Mouse (Mus musculus): ENCODE results near the gene Nudt14. TPM values are rescaled to one million over a fixed set of nuclear protein-coding genes. Genes with fewer than 3 reads are reported as not detected.

The Nudt14 gene
- polyA plus RNA-seq, 1 experiment from 2014 or later = 88.1 TPM

DNA sequence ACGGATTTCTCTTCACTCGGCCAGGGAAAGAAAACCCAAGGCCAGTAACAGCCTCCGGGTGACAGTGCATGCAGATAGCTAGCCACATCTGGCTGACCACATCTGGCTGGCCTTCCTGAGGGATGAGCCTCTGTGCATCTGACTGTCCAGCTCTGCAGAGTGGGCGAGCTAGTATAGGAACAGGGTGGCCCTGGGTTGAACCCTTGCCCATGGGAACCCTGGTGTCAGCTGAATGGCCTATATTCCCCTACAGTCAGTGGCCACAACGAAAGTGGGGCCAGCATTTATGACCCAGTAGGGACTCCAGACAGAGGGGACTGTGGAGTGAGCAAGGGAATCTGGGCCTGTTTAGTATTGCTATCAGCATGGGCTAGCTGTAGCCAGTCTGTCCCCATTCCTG is 36.9 kb downstream of the Nudt14 start:
- H3K4me3 ChIP-seq (replicated peaks) = no peak overlapping the region
- H3K9me3 ChIP-seq = no peaks in the 10 kb centered on the region
- no peak for ATAC-seq (ENCODE audit: insufficient read depth, low FRiP score, low read depth)
- no peak overlapping the region for H3K9ac ChIP-seq
- no peaks in the 10 kb centered on the region for H3K36me3 ChIP-seq
- no peaks in the 10 kb centered on the region for H3K4me1 ChIP-seq
- H3K27ac ChIP-seq = no peak overlapping the region
- WGBS = 84% methylated on average over 5 of the region's 5 CpGs
- H3K4me2 ChIP-seq = no peak overlapping the region
- H3K27me3 ChIP-seq (replicated peaks) = no peaks in the 10 kb centered on the region

DNA sequence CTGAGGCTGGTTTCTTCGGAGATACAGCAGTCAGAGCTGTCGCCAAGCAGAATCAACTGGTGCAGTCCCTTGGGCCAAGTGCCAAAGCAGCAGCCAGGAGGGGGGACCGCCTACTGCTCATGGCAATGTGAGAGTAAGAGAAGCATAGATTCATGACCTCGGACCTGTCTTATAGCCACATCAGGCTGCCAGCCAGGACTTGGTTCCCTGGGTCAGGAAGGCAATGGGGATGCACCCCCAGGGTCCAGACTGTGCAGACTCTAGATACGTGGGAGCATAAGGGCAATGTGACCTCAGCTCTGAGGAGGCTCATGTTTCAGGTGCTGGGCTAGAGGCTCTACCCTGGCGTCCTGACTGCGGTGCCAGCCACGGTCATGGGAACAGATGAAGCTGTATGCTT is 38.0 kb downstream of the Nudt14 start:
- Histone ChIP-seq H3K4me1 (no peaks in the 10 kb centered on the region), H3K9me3 (no peaks in the 10 kb centered on the region), H3K27ac (no peak overlapping the region), H3K27me3 (replicated peaks) (no peaks in the 10 kb centered on the region), H3K4me2 (no peak overlapping the region), H3K4me3 (replicated peaks) (no peak overlapping the region), H3K36me3 (no peaks in the 10 kb centered on the region), H3K9ac (no peak overlapping the region)
- WGBS = 65% methylated on average over 8 of the region's 8 CpGs
- no peak for ATAC-seq (ENCODE audit: insufficient read depth, low FRiP score, low read depth)

DNA sequence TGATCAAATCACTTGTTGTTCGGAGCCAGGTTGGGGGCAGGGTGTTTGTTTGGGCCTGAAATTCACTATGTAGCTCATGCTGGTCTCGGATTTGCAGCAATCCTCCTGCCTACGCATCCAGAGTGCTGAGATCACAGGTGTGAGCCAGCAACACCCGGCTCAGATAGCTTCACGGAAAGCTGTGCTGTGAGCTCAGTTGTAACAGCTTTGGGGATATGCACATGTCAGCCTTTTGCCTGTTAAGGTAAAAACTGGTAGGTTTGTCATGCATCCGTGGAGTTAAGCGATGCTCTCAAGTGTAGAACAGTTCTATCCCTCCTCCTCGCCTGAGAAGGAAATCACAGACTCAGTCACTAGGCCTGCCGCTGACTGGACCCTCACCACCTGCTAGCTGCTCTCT is 41.3 kb downstream of the Nudt14 start:
- no peak for ATAC-seq (ENCODE audit: insufficient read depth, low FRiP score, low read depth)
- Histone ChIP-seq H3K27ac (no peak overlapping the region), H3K4me2 (no peak overlapping the region), H3K27me3 (replicated peaks) (no peaks in the 10 kb centered on the region), H3K36me3 (no peaks in the 10 kb centered on the region), H3K4me3 (replicated peaks) (no peak overlapping the region), H3K9ac (no peak overlapping the region), H3K4me1 (0 out of 2 replicates have a peak, but pooled peaks cover 6% of the 10 kb centered on the region), H3K9me3 (no peaks in the 10 kb centered on the region)
- 80% methylated on average over 9 of the region's 9 CpGs for WGBS

DNA sequence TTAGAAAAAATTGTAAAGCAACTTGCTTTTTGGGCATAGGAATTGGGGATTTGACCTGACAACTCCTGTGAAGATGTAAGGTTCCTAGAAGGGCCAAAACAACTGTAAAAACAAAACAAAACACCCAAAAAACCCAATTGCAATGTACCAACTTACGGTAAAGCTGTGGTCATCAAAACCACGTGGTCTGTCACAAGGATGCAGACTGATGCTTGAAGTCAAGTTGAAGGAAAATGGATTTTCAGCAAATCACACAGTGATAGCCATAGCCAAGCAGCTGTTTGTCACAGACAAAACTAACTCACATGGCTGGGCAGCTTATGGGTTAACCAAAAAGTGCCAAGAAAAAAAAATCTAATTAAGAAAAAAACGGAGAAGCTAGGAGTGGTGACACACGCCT is 43.0 kb downstream of the Nudt14 start:
- Histone ChIP-seq H3K36me3 (no peaks in the 10 kb centered on the region), H3K27ac (no peak overlapping the region), H3K27me3 (replicated peaks) (no peaks in the 10 kb centered on the region), H3K4me3 (replicated peaks) (no peak overlapping the region), H3K4me2 (no peak overlapping the region), H3K4me1 (0 out of 2 replicates have a peak, but pooled peaks cover 8% of the 10 kb centered on the region), H3K9ac (no peak overlapping the region), H3K9me3 (no peaks in the 10 kb centered on the region)
- WGBS = 49% methylated on average over 4 of the region's 4 CpGs
- no peak for ATAC-seq (ENCODE audit: insufficient read depth, low FRiP score, low read depth)

GRCm38 (mm10) chr12:112898351-112898750 is 43.6 kb downstream of the Nudt14 start:
- Histone ChIP-seq H3K9ac (no peak overlapping the region), H3K36me3 (no peaks in the 10 kb centered on the region), H3K27me3 (replicated peaks) (no peaks in the 10 kb centered on the region), H3K27ac (no peak overlapping the region), H3K4me1 (0 out of 2 replicates have a peak, but pooled peaks cover 9% of the 10 kb centered on the region), H3K4me2 (no peak overlapping the region), H3K4me3 (replicated peaks) (no peak overlapping the region), H3K9me3 (no peaks in the 10 kb centered on the region)
- no peak for ATAC-seq (ENCODE audit: insufficient read depth, low FRiP score, low read depth)
- 65% methylated on average over 12 of the region's 12 CpGs for WGBS

DNA sequence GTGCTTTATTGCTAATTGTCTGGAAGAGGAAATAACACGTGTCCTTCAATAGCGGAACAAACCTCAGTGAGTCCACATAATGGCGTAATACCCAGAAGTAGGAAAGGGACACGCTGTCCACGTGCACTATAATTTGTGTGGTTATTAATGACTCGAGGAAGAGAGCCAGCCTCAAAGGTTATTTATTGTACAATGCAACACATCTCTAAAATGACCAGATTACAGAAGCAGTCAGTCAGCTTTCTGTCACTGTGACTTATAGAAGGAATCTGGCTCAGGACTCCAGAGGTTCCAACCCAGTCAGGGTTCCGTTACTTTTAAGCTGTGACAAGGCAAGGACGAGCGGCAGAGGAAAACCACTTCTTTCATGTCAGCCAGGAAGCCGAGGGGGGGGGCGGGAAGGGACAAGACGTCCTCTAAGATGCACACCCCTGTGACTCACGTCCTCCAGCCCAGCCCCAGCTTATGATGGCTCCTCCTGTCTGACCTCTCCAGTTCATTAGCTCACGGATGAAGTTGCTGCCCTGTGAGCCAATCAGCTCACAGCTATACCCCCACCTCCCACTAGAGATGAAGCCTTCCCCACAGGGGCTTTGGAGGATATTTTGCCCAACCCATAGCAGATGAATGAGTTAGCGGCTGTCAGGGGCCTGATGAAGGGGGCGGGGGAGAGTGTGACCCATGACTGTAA is 44.3 kb downstream of the Nudt14 start:
- Histone ChIP-seq H3K4me1 (0 out of 2 replicates have a peak, but pooled peaks cover 9% of the 10 kb centered on the region), H3K9me3 (no peaks in the 10 kb centered on the region), H3K27ac (no peak overlapping the region), H3K4me2 (peak overlapping the region; percentile 21), H3K27me3 (replicated peaks) (no peaks in the 10 kb centered on the region), H3K4me3 (replicated peaks) (no peak overlapping the region), H3K36me3 (no peaks in the 10 kb centered on the region), H3K9ac (no peak overlapping the region)
- peak; percentile 53; the same call in 1 of the 2 replicates for ATAC-seq (ENCODE audit: insufficient read depth, low FRiP score, low read depth)
- WGBS = 21% methylated on average over 15 of the region's 16 CpGs

DNA sequence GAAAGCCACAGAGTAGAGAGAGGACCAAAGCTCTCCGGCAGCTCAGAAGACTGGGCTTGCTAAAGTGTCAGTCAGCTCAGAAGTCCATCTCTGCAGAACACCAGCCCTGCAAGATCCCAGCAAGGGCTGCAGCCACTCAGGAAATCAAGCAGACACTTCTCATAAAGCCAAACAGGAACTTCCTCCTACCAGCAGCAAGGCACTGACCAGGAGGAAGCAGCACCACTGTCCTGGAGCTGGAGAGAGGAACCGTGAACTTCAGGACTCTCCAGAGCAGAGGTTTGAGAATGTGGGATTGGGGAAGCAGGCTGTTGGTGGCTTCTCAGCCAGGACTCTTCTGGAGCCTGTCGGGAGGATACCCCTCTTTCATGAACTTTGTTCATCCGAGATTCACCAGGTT is 47.0 kb downstream of the Nudt14 start:
- no peak overlapping the region for H3K27ac ChIP-seq
- no peak overlapping the region for H3K9ac ChIP-seq
- no peaks in the 10 kb centered on the region for H3K9me3 ChIP-seq
- no peak for ATAC-seq (ENCODE audit: insufficient read depth, low FRiP score, low read depth)
- H3K4me3 ChIP-seq (replicated peaks) = no peak overlapping the region
- WGBS = 67% methylated on average over 4 of the region's 4 CpGs
- H3K27me3 ChIP-seq (replicated peaks) = no peaks in the 10 kb centered on the region
- no peak overlapping the region for H3K4me2 ChIP-seq
- 0 out of 2 replicates have a peak, but pooled peaks cover 9% of the 10 kb centered on the region for H3K4me1 ChIP-seq
- no peaks in the 10 kb centered on the region for H3K36me3 ChIP-seq

DNA sequence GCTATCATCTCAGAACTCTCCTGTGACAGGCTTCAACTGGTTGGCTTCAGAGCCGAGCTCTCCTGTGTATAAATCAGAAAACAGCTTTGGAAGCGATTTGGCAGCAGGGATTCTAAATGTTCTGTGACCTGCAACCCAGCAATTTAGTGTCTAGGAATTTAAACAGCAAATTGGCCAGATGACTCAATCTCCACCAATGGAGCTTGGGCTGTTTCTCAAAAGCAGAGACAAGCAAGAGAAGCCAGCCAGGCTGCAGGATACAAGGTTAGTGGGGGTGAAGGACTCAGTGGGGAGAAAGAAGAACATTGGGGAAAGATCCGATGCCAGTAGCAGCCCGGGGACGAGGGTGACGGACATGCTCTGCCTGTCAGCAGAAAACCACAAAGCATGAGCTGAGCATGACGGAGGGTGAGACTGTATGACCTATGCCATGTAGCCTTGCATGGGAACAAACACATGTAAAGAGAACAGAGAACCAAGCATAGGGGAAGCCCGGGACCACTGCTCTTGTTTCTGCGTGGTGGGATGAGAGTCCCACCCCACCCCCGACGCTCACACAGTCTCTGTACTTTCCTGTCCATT is 47.5 kb downstream of the Nudt14 start:
- no peak overlapping the region for H3K4me2 ChIP-seq
- H3K36me3 ChIP-seq = no peaks in the 10 kb centered on the region
- ATAC-seq (ENCODE audit: insufficient read depth, low FRiP score, low read depth) = no peak
- H3K27me3 ChIP-seq (replicated peaks) = no peaks in the 10 kb centered on the region
- no peak overlapping the region for H3K27ac ChIP-seq
- 0 out of 2 replicates have a peak, but pooled peaks cover 9% of the 10 kb centered on the region for H3K4me1 ChIP-seq
- no peaks in the 10 kb centered on the region for H3K9me3 ChIP-seq
- no peak overlapping the region for H3K4me3 ChIP-seq (replicated peaks)
- no peak overlapping the region for H3K9ac ChIP-seq
- WGBS = 57% methylated on average over 11 of the region's 11 CpGs

DNA sequence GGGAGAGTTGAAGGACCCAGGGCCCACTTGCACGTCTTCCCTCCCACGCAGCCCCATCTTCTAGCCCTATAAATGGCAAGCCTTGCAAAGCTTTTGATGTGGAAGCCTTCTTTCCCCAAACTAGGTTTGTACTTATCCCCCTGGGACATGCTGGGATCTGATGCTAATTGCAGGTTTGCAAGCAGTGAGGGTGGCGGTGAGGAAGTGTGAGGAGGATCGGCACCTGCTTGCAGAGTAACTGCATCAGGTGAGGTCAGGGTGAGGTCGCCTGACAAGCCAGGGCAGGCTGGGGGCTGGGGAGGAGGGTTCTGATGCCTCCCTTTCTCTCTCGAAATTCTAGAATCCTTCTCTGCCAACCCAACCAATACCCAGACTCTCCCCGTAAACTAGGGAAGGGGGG is 56.5 kb downstream of the Nudt14 start:
- H3K4me1 ChIP-seq = no peaks in the 10 kb centered on the region
- H3K36me3 ChIP-seq = no peaks in the 10 kb centered on the region
- ATAC-seq (ENCODE audit: insufficient read depth, low FRiP score, low read depth) = no peak
- H3K9ac ChIP-seq = no peak overlapping the region
- 47% methylated on average over 7 of the region's 7 CpGs for WGBS
- H3K4me2 ChIP-seq = no peak overlapping the region
- no peaks in the 10 kb centered on the region for H3K27me3 ChIP-seq (replicated peaks)
- no peak overlapping the region for H3K4me3 ChIP-seq (replicated peaks)
- no peaks in the 10 kb centered on the region for H3K9me3 ChIP-seq
- no peak overlapping the region for H3K27ac ChIP-seq

Small RNA genes lying within 50 kb of the gene (microRNA-seq; reads per million reads assigned to microRNA genes)
- not detected for gene Mir6941

Other genes with a start within 250 kb of the Nudt14 start
- gene Cep170b, start 221.7 kb downstream of the Nudt14 start, polyA plus RNA-seq (2015; fragmentation: Nextera tagmentation; extraction: Ambion mirVana) = 24.3 and 24.6 TPM in 2 replicates
- gene Pld4, start 181.5 kb downstream of the Nudt14 start, polyA plus RNA-seq (2015; fragmentation: Nextera tagmentation; extraction: Ambion mirVana) = 14.5 and 16.8 TPM in 2 replicates
- 3.8 and 4.7 TPM in 2 replicates for gene Ahnak2, start 139.5 kb downstream of the Nudt14 start, polyA plus RNA-seq (2015; fragmentation: Nextera tagmentation; extraction: Ambion mirVana)
- gene Clba1, start 133.2 kb downstream of the Nudt14 start, polyA plus RNA-seq (2015; fragmentation: Nextera tagmentation; extraction: Ambion mirVana) = 6.1 and 7.0 TPM in 2 replicates
- gene Cdca4, start 112.7 kb downstream of the Nudt14 start, polyA plus RNA-seq (2015; fragmentation: Nextera tagmentation; extraction: Ambion mirVana) = 97.0 and 100 TPM in 2 replicates
- gene Gpr132, start 73.9 kb downstream of the Nudt14 start, polyA plus RNA-seq (2015; fragmentation: Nextera tagmentation; extraction: Ambion mirVana) = 0.33 and 0.41 TPM in 2 replicates
- gene Jag2, start 12.3 kb downstream of the Nudt14 start, polyA plus RNA-seq (2015; fragmentation: Nextera tagmentation; extraction: Ambion mirVana) = 6.0 and 7.0 TPM in 2 replicates
- 21.9 and 22.2 TPM in 2 replicates for gene Btbd6, start 34.4 kb upstream of the Nudt14 start, polyA plus RNA-seq (2015; fragmentation: Nextera tagmentation; extraction: Ambion mirVana)
- 55.9 and 59.7 TPM in 2 replicates for gene Brf1, start 58.6 kb upstream of the Nudt14 start, polyA plus RNA-seq (2015; fragmentation: Nextera tagmentation; extraction: Ambion mirVana)
- gene Pacs2, start 72.4 kb upstream of the Nudt14 start, polyA plus RNA-seq (2015; fragmentation: Nextera tagmentation; extraction: Ambion mirVana) = 12.1 and 13.7 TPM in 2 replicates
- gene Tex22, start 132.4 kb upstream of the Nudt14 start, polyA plus RNA-seq (2015; fragmentation: Nextera tagmentation; extraction: Ambion mirVana) = not detected in 2 replicates
- 11.2 and 12.2 TPM in 2 replicates for gene Mta1, start 156.2 kb upstream of the Nudt14 start, polyA plus RNA-seq (2015; fragmentation: Nextera tagmentation; extraction: Ambion mirVana)
- gene Crip2, start 198.1 kb upstream of the Nudt14 start, polyA plus RNA-seq (2015; fragmentation: Nextera tagmentation; extraction: Ambion mirVana) = 125 and 130 TPM in 2 replicates
- gene Crip1, start 204.2 kb upstream of the Nudt14 start, polyA plus RNA-seq (2015; fragmentation: Nextera tagmentation; extraction: Ambion mirVana) = 312 and 313 TPM in 2 replicates
- gene Tedc1, start 214.3 kb upstream of the Nudt14 start, polyA plus RNA-seq (2015; fragmentation: Nextera tagmentation; extraction: Ambion mirVana) = 26.0 and 32.1 TPM in 2 replicates
- gene Tmem121, start 243.8 kb upstream of the Nudt14 start, polyA plus RNA-seq (2015; fragmentation: Nextera tagmentation; extraction: Ambion mirVana) = 8.4 and 10.5 TPM in 2 replicates